ENCODE assay signal across 40 mouse cellular contexts in genomic region chr2:170483914-170484313, GRCm38 (mm10). TPM values are rescaled to one million over a fixed set of nuclear protein-coding genes. Genes with fewer than 3 reads are reported as not detected.
"Had no signal": no experiment of that assay in that cellular context is flagged by ENCODE, and none has a peak within 500 bp of the region (broad histone marks: within the 10 kb centered on the region; RNA-seq: fewer than 3 reads in every experiment).

No protein-coding gene starts in this region.

- H3K9ac ChIP-seq: heart, embryonic 13.5 days; heart, embryonic 15.5 days; hindbrain, embryonic 13.5 days; hindbrain, embryonic 15.5 days; kidney, embryonic 15.5 days; limb, embryonic 13.5 days; limb, embryonic 15.5 days had no signal

- H3K4me3 ChIP-seq: heart, adult 2 months; heart, embryonic 13.5 days; heart, embryonic 15.5 days; hindbrain, embryonic 13.5 days; hindbrain, embryonic 15.5 days; kidney, embryonic 15.5 days; limb, embryonic 13.5 days; limb, embryonic 15.5 days had no signal

- H3K4me2 ChIP-seq: heart, embryonic 11.5 days; heart, embryonic 13.5 days; heart, embryonic 15.5 days; hindbrain, embryonic 13.5 days; hindbrain, embryonic 15.5 days; kidney, embryonic 15.5 days; limb, embryonic 13.5 days; limb, embryonic 15.5 days had no signal

- H3K27me3 ChIP-seq: hindbrain, embryonic 15.5 days had no signal

- H3K9me3 ChIP-seq: heart, embryonic 13.5 days; heart, embryonic 15.5 days; hindbrain, embryonic 13.5 days; hindbrain, embryonic 15.5 days; kidney, embryonic 15.5 days; limb, embryonic 13.5 days; limb, embryonic 15.5 days had no signal

- H3K27ac ChIP-seq: heart, adult 2 months; heart, embryonic 13.5 days; heart, embryonic 15.5 days; hindbrain, embryonic 13.5 days; hindbrain, embryonic 15.5 days; hindbrain, postnatal 0 days; kidney, embryonic 15.5 days; kidney, postnatal 0 days; limb, embryonic 13.5 days; limb, embryonic 15.5 days had no signal

- H3K36me3 ChIP-seq: heart, embryonic 13.5 days; heart, embryonic 15.5 days; hindbrain, embryonic 13.5 days; hindbrain, embryonic 15.5 days; kidney, embryonic 15.5 days; limb, embryonic 13.5 days; limb, embryonic 15.5 days had no signal

- DNase-seq: gastrocnemius, postnatal 14 days; gastrocnemius, postnatal 36 days; heart, adult 11 months; heart, adult 2 months; heart, postnatal 14 days; heart, postnatal 36 days; kidney, adult 11 months; kidney, adult 2 months; kidney, adult 9 months; kidney, postnatal 14 days; kidney, postnatal 36 days; layer of hippocampus, adult 9-11 months; layer of hippocampus, postnatal 36 days; left cerebral cortex, postnatal 4 days had no signal

- H3K4me1 ChIP-seq: heart, embryonic 13.5 days; heart, embryonic 15.5 days; hindbrain, embryonic 15.5 days; kidney, embryonic 15.5 days; limb, embryonic 13.5 days; limb, embryonic 15.5 days had no signal

RNA-seq across cellular contexts. Expression of gene Cyp24a1, which starts 13.0 kb away (rescaled TPM):
- total RNA-seq: gastrocnemius, adult 18-20 months; gastrocnemius, adult 8-10 months; gastrocnemius, postnatal 14 days; gastrocnemius, postnatal 36 days; heart, adult 2 months; heart, postnatal 14 days; heart, postnatal 36 days; hematopoietic stem cell, adult 5-6 weeks; hindbrain, postnatal 0 days; layer of hippocampus, adult 18-20 months; layer of hippocampus, postnatal 14 days; layer of hippocampus, postnatal 36 days; left cerebral cortex, adult 18-20 months; left cerebral cortex, adult 8-10 months; left cerebral cortex, postnatal 10 days; left cerebral cortex, postnatal 25 days; left cerebral cortex, postnatal 4 days; liver, adult 2 months had no signal
- polyA plus RNA-seq: gonadal fat pad, adult 2 months; heart, adult 2 months; heart, embryonic 11.5 days; heart, embryonic 13.5 days; heart, embryonic 15.5 days; heart, postnatal 0 days; hindbrain, embryonic 13.5 days; intestine, embryonic 14.5 days; intestine, embryonic 16.5 days; large intestine, adult 2 months; limb, embryonic 11.5 days; limb, embryonic 13.5 days; limb, embryonic 15.5 days; liver, adult 2 months had no signal

RNA-seq across cellular contexts. Expression of gene Bcas1, which starts 56.3 kb away (rescaled TPM):
- total RNA-seq: heart, postnatal 36 days; hematopoietic stem cell, adult 5-6 weeks; liver, adult 2 months had no signal
